Mouse (Mus musculus) E14TG2a.4 (cell line): ENCODE results near the gene Plxna3.

Experiments
- CTCF ChIP-seq: conservative IDR thresholded peaks from 2 replicates; pipeline ENCODE4 v1.5.1; 2014; ENCODE audit warnings: low read length
- NANOG ChIP-seq: IDR thresholded peaks from 2 replicates; pipeline ENCODE4 v1.6.1; 2014; ENCODE audit warnings: borderline replicate concordance, low read length, mixed read lengths
- POU5F1 ChIP-seq: IDR thresholded peaks from 2 replicates; pipeline ENCODE4 v1.6.1; 2014; ENCODE audit warnings: low read length, borderline replicate concordance

- TF ChIP-seq CTCF = no peak
- TF ChIP-seq NANOG = no peak
- TF ChIP-seq POU5F1 = no peak
These were observed 47.0 kb upstream of the Plxna3 start, which contains the start of the genes Taz and Dnase1l1 for GRCm38 (mm10) chrX:74281732-74282394.
